Mouse (Mus musculus) embryonic facial prominence, embryonic 14.5 days (tissue): ENCODE results near the gene Ints14. TPM values are rescaled to one million over a fixed set of nuclear protein-coding genes. Genes with fewer than 3 reads are reported as not detected.
"Not testable (repeated sequence)": the region's sequence is repeated elsewhere in the genome, so short reads cannot be mapped to it uniquely, and the experiment has no call there.

Experiments
- ATAC-seq: fragments of 200-750 bp; cut with Nextera tagmentation; 2 replicates; pipeline ENCODE4 v1.8.0; 2017; ENCODE audit warnings: low read depth, moderate number of reproducible peaks, moderate TSS enrichment
- DNase-seq: peaks from one replicate; pipeline ENCODE4 v3.0.0-alpha.2; 2015; ENCODE audit warnings: low spot score
- H3K27ac ChIP-seq: fragments of 300-500 bp; sonication (generic); replicated peaks from 2 replicates; pipeline ENCODE4 v1.5.1; 2014; ENCODE audit warnings: low read depth, mild to moderate bottlenecking, low read length, moderate library complexity
- H3K27me3 ChIP-seq: fragments of 300-500 bp; sonication (generic); replicated peaks from 2 replicates; pipeline ENCODE4 v1.6.1; 2014; ENCODE audit warnings: low read length; ENCODE audit not compliant: control insufficient read depth, insufficient read depth
- H3K36me3 ChIP-seq: fragments of 300-500 bp; sonication (generic); 2 replicates; pipeline ENCODE4 v1.6.1; 2014; ENCODE audit warnings: low read length, mixed read lengths; ENCODE audit not compliant: control insufficient read depth, insufficient read depth
- H3K4me1 ChIP-seq: fragments of 300-500 bp; sonication (generic); 2 replicates; pipeline ENCODE4 v1.6.1; 2014; ENCODE audit warnings: antibody characterized with exemption, low read length; ENCODE audit not compliant: control insufficient read depth, insufficient read depth
- H3K4me2 ChIP-seq: fragments of 300-500 bp; sonication (generic); 2 replicates; pipeline ENCODE4 v1.6.1; 2014; ENCODE audit warnings: low read depth, mild to moderate bottlenecking, low read length, moderate library complexity, mixed read lengths
- H3K4me3 ChIP-seq: fragments of 300-500 bp; sonication (generic); 2 replicates; pipeline ENCODE4 v1.5.1; 2014; ENCODE audit warnings: low read depth, mild to moderate bottlenecking, low read length
- H3K9ac ChIP-seq: fragments of 300-500 bp; sonication (generic); 2 replicates; pipeline ENCODE4 v1.6.1; 2014; ENCODE audit warnings: low read depth, mild to moderate bottlenecking, low read length, moderate library complexity, mixed read lengths
- H3K9me3 ChIP-seq: fragments of 300-500 bp; sonication (generic); 2 replicates; pipeline ENCODE4 v1.6.1; 2016; ENCODE audit warnings: low read length; ENCODE audit not compliant: control insufficient read depth
- WGBS: fragments of 180-500 bp; shearing (Covaris S2); extraction: QIAGEN DNeasy Blood & Tissue Kit; methylation state at CpG from one replicate; pipeline ENCODE4 v1.1.7; 2014; 5-methylcytosine and 5-hydroxymethylcytosine counted together
- polyA plus RNA-seq: library from polyadenylated mRNA; unstranded; fragments of >200 nt; fragmentation: Nextera tagmentation; extraction: Ambion mirVana; gene quantifications from 2 replicates; pipeline ENCODE4 v1.2.1, GENCODE M21; 2014

Ints14 gene
- polyA plus RNA-seq, 1 experiment from 2014 or later, result 44.3 TPM

GRCm38 (mm10) chr9:64980548-64980947, 19.8 kb downstream of the Ints14 start:
- Histone ChIP-seq H3K27me3 (no peaks in the 10 kb centered on the region), H3K36me3 (peaks cover 98% of the 10 kb centered on the region), H3K27ac (no peak overlapping the region), H3K4me2 (no peak overlapping the region), H3K9ac (no peak overlapping the region; the same call in 1 of the 2 replicates), H3K4me3 (no peak overlapping the region), H3K9me3 (no peaks in the 10 kb centered on the region), H3K4me1 (no peaks in the 10 kb centered on the region)
- WGBS, result 82% methylated on average over 3 of the region's 3 CpGs
- DNase-seq, result peak; percentile 4
- no peak for ATAC-seq

GRCm38 (mm10) chr9:64981904-64982303, 21.2 kb downstream of the Ints14 start:
- H3K27ac ChIP-seq, result no peak overlapping the region
- H3K4me2 ChIP-seq, result no peak overlapping the region
- 74% methylated on average over 1 of the region's 1 CpGs for WGBS
- H3K27me3 ChIP-seq, result no peaks in the 10 kb centered on the region
- ATAC-seq (no peak), DNase-seq (no peak)
- no peaks in the 10 kb centered on the region for H3K9me3 ChIP-seq
- H3K36me3 ChIP-seq, result peaks cover 98% of the 10 kb centered on the region
- no peaks in the 10 kb centered on the region for H3K4me1 ChIP-seq
- H3K4me3 ChIP-seq, result no peak overlapping the region
- no peak overlapping the region for H3K9ac ChIP-seq

- H3K4me3 ChIP-seq, result no peak overlapping the region
- H3K27me3 ChIP-seq, result no peaks in the 10 kb centered on the region
- ATAC-seq, result no peak
- no peak overlapping the region for H3K4me2 ChIP-seq
- no peaks in the 10 kb centered on the region for H3K9me3 ChIP-seq
- WGBS, result 71% methylated on average over 8 of the region's 8 CpGs
- H3K36me3 ChIP-seq, result peaks cover 87% of the 10 kb centered on the region
- DNase-seq, result no peak
- no peak overlapping the region for H3K9ac ChIP-seq
- H3K27ac ChIP-seq, result no peak overlapping the region
- H3K4me1 ChIP-seq, result no peaks in the 10 kb centered on the region
These were observed 24.5 kb downstream of the Ints14 start for GRCm38 (mm10) chr9:64985037-64985794.

- 82% methylated on average over 9 of the region's 9 CpGs for WGBS
- Histone ChIP-seq H3K4me2 (no peak overlapping the region), H3K4me1 (no peaks in the 10 kb centered on the region), H3K9ac (no peak overlapping the region), H3K36me3 (peaks cover 87% of the 10 kb centered on the region), H3K27me3 (no peaks in the 10 kb centered on the region), H3K9me3 (no peaks in the 10 kb centered on the region), H3K27ac (no peak overlapping the region), H3K4me3 (no peak overlapping the region)
- DNase-seq (no peak), ATAC-seq (no peak)
These were observed 25.1 kb downstream of the Ints14 start for GRCm38 (mm10) chr9:64985807-64986206.

GRCm38 (mm10) chr9:64987651-64988050, 26.9 kb downstream of the Ints14 start:
- Histone ChIP-seq H3K9ac (no peak overlapping the region), H3K27me3 (no peaks in the 10 kb centered on the region), H3K4me1 (no peaks in the 10 kb centered on the region), H3K27ac (no peak overlapping the region), H3K4me3 (no peak overlapping the region), H3K9me3 (no peaks in the 10 kb centered on the region), H3K36me3 (peaks cover 87% of the 10 kb centered on the region), H3K4me2 (no peak overlapping the region)
- no peak for DNase-seq
- WGBS, result 90% methylated on average over 2 of the region's 2 CpGs
- no peak for ATAC-seq

GRCm38 (mm10) chr9:64988443-64988842, 27.7 kb downstream of the Ints14 start:
- WGBS, result 89% methylated on average over 6 of the region's 6 CpGs
- no peak for ATAC-seq
- H3K27ac ChIP-seq, result no peak overlapping the region
- H3K4me3 ChIP-seq, result no peak overlapping the region
- no peaks in the 10 kb centered on the region for H3K27me3 ChIP-seq
- no peak overlapping the region for H3K4me2 ChIP-seq
- no peak for DNase-seq
- no peaks in the 10 kb centered on the region for H3K4me1 ChIP-seq
- H3K9ac ChIP-seq, result no peak overlapping the region
- H3K36me3 ChIP-seq, result peaks cover 84% of the 10 kb centered on the region
- no peaks in the 10 kb centered on the region for H3K9me3 ChIP-seq

- Histone ChIP-seq H3K9me3 (no peaks in the 10 kb centered on the region), H3K4me3 (no peak overlapping the region), H3K4me1 (no peaks in the 10 kb centered on the region), H3K9ac (no peak overlapping the region), H3K27me3 (no peaks in the 10 kb centered on the region), H3K36me3 (peaks cover 69% of the 10 kb centered on the region), H3K4me2 (no peak overlapping the region), H3K27ac (no peak overlapping the region)
- WGBS, result 84% methylated on average over 7 of the region's 7 CpGs
- no peak for ATAC-seq
- DNase-seq, result no peak
These were observed 29.6 kb downstream of the Ints14 start for GRCm38 (mm10) chr9:64990291-64990690.

GRCm38 (mm10) chr9:64995464-64995863, 34.8 kb downstream of the Ints14 start:
- not testable (repeated sequence) for H3K9ac ChIP-seq, H3K4me2 ChIP-seq, DNase-seq, H3K27me3 ChIP-seq, H3K4me3 ChIP-seq, H3K4me1 ChIP-seq, H3K9me3 ChIP-seq, H3K27ac ChIP-seq, ATAC-seq
- 85% methylated on average over 1 of the region's 1 CpGs for WGBS
- peaks cover 68% of the 10 kb centered on the region for H3K36me3 ChIP-seq

- DNase-seq (no peak), ATAC-seq (no peak)
- 60% methylated on average over 4 of the region's 4 CpGs for WGBS
- Histone ChIP-seq H3K4me1 (no peaks in the 10 kb centered on the region), H3K9me3 (no peaks in the 10 kb centered on the region), H3K27me3 (no peaks in the 10 kb centered on the region), H3K27ac (no peak overlapping the region), H3K4me2 (no peak overlapping the region), H3K9ac (no peak overlapping the region), H3K36me3 (peaks cover 74% of the 10 kb centered on the region), H3K4me3 (no peak overlapping the region)
These were observed 40.8 kb downstream of the Ints14 start for GRCm38 (mm10) chr9:65001481-65001880.
